Mouse (Mus musculus) thymus, adult 2 months (tissue): ENCODE measurements around the gene Igflr1.

ENCODE experiments used
- CTCF ChIP-seq: fragments of 200-500 bp; IDR thresholded peaks from 2 replicates; pipeline ENCODE4 v1.5.1; 2012; ENCODE audit warnings: mild to moderate bottlenecking, control low read depth, low read length, moderate library complexity, borderline replicate concordance; ENCODE audit not compliant: control insufficient read depth, poor library complexity, insufficient read depth; ENCODE audit errors: extremely low read depth
- POLR2A ChIP-seq: fragments of 200-500 bp; IDR thresholded peaks from 2 replicates; pipeline ENCODE4 v1.6.1; 2012; ENCODE audit warnings: mild to moderate bottlenecking, low read length, control low read depth, moderate library complexity; ENCODE audit not compliant: control insufficient read depth, poor library complexity, insufficient read depth; ENCODE audit errors: extremely low read depth

DNA sequence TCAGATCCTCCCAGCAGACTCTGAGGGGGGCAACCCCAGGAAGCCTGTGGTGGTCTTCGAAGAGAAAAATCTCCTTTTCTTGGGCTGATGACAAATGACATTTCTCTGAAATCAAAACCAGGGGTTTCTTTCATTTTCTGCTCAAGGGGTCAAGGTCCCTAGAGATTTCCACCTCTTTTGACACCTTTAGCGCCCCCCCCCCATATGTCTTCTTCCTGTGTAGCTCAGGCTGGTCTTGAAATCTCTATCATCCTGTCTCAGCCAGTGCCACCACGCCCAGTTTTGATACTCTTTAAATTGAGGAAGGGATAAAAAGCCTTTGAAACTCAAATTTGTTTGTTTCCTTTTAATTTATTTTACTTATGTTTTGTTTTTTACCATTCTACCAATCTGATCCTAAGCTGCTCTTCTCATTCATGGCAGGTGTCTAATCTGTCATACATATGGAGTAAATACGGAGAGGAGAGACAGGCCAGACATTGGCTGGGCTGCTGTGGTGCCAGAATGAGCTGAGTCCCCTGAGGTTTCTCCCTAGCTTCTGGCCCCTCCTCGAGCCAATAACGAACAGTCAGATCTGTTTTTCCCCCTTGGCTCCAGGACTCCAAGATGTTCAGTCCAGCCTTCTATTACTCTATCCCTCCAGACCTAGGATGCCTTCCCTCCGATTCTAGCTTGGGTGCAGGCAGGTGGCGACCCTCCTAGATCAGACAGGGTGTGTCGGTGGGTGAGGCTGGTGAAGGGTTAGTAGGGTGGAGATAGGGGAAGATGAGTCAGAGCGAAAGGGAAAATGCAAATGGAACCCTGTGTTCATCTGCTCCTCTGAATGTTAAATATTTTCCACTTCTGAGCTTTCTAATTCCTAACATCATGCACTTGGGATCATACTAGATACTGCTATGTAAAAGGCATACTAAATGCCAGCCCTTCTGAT is 28.6 kb downstream of the Igflr1 start:
- TF ChIP-seq POLR2A, result no peak
- TF ChIP-seq CTCF, result no peak
